Mouse (Mus musculus): Measurements from ENCODE around the gene Stra6.

Stra6 gene

GRCm38 (mm10) chr9:58096629-58097301, 33.2 kb downstream of the Stra6 start:
- no peak for DNase-seq

GRCm38 (mm10) chr9:58099836-58100565, 36.4 kb downstream of the Stra6 start:
- DNase-seq: no peak

- no peak for DNase-seq
These were observed 38.4 kb downstream of the Stra6 start for GRCm38 (mm10) chr9:58102013-58102412.

GRCm38 (mm10) chr9:58103647-58104046, 40.1 kb downstream of the Stra6 start:
- DNase-seq: no peak

DNA sequence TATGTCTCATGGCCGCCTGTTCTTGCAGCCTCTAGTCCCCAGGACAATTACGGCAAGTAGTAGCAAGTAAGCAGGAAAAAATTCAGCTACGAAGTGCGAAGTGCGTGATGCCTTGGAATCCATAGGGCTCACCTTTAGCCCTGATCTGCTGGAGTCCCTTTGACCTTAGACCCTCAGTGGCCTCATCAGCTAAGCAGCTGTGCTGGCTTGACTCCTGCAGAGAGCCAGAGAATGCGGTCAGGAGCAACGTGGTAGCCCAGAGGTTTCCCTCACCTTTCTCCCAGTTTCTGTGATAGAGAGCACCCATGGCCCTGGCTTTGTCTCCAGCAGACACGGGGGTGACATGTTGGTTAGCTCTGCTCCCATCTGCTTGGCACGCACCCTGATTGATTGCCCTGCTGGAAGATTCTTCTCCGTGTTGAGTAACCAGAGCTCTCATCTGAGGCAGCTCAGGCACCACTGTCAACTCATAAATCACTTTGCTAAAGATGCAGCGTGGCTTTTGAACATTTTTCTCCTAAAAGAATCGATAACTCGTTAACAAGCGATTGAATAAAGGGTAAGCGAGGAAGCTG, 42.1 kb downstream of the Stra6 start:
- DNase-seq: no peak

DNA sequence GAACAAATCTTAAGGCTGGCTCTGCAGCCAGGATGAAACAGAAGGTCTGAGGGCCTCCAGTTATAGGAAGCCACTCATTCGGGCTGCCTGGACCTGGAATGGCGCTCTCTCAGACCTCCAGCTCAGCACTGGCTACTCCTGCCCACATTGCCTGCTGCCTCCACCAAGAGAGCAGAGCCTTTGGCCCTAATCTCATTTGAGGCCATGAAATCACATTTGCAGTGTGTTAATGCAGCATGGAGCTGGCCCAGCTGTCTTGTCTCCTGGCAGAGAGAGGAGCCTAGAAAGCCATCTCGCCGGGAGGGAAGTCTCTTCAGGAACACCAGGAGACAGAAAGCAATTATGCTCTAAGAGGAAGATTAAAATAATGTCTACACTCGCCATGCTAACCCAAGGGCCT, 43.9 kb downstream of the Stra6 start:
- no peak for DNase-seq

DNA sequence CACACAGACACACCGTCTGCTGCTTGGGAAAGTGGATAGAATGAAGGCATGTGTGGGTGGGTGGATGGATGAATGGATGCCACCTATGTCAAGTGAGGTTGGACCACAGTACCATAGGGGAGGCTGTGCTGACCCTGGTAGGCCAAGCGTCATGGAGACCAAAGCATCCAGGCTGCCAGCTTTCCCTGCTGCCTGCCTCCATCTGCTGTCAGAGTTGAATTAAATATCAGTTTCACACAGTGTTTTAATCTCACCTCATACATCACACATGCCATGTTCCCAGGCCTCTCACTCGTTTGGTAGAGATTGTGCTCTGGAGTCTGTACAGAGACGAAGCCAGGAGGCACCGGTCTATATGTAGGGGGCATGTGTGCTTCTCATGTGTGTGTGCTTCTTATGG, 47.2 kb downstream of the Stra6 start:
- no peak for DNase-seq

DNA sequence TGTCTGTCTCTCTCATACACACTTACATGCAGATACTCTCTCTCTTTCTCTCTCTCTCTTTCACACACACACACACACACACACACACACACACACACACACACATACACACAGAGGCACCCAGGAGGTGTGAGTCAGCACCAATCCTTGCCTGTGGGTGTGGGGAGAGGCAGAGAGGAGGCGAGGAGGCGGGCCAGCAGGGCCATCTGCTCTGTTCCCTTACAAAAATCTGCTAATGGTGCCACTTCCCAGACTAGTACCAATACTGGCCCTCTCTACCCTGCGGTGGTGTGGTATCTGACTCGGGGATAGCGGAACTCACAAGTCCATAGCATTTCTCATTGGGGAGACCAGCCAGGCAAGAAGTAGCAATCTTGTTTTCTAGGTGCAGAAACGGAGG, 47.8 kb downstream of the Stra6 start:
- peak; percentile 56 for DNase-seq

GRCm38 (mm10) chr9:58112321-58112751, 48.7 kb downstream of the Stra6 start:
- peak; percentile 69 for DNase-seq

DNA sequence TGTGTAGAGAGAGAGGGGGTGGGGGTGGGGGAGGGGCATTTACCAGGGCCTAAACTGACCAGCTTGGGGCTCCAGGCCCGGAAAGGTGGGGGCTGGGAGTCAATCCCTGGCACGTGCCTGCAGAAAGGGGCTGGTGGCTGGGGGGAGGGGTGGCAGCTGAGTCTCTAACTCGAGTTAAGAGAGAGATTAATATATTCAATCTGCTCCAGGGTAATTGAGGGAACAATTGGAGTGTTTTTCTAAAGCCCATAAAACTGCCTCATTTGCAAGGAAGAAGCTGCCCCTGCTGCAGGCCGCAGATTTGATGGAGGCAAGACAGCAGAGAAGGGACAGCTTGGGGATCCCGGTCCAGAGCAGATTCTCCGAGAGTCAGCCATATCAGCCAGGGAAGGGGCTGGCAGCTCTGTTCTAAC, 49.3 kb downstream of the Stra6 start:
- peak; percentile 58 for DNase-seq

DNA sequence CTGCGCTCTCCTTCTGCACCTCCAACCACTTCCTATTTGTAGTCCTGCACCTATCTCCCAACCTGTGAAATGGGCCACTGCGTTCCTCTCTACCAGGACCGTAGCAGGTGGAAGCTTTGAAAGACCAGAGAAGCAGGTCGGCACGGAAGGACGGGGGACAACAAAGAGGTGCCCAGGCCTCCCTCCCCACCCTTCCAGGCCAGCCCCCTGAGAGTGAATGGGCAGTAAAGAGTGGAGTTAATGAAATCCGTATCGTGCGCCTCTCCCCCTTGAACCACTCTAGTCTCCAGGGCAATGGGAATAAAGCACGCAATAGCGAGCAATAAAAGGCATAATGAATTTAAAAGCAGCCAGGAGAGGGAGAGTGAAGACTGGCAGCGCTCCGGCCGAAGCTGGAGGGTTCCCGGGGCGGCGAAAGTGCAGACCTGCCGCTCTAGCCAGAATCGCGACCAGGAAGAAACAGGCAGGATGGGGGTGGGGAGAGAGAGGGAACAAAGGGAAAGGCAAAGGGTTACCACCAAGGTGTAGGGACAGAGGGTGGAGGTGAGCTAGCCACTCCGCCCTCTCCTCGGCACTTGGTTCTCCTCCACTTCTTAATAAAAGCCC, 49.8 kb downstream of the Stra6 start:
- DNase-seq: peak; percentile 38

GRCm38 (mm10) chr9:58114019-58114418, 50.4 kb downstream of the Stra6 start:
- DNase-seq: no peak

DNA sequence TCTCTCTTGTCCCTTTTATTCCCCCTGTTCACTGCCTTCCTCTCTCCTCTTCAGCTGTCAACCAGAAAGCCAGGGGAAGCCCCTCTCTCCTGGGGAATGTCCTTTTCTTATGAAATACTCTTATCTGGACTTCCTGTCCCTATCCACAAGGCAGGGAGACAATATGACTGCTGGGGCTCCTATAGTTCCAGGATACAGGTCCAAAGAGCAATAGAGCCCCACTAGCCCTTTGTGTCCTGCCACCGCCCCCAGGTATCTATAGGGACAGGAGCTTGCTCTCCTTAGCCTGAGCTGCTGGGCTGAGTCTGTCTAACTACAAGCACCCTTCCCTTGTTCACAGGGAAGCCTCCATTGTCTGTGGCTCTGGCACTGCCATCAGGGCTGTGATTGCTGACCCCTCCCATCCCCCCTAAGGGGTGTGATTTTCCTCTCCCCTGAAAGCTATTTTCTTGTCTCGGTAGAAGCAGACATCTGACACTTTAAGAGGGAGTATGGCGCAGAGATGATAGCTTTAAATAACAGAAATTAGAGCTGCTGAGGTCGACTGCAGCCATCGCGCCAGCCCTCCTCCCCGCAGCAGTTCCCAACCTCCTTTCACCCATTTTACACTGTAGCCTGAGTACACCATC, 51.8 kb downstream of the Stra6 start:
- DNase-seq: no peak

- DNase-seq: no peak
These were observed 52.5 kb downstream of the Stra6 start for GRCm38 (mm10) chr9:58116024-58116651.

- DNase-seq: no peak
These were observed 55.1 kb downstream of the Stra6 start, which contains the start of gene Ccdc33 for GRCm38 (mm10) chr9:58118671-58119070. TSS of gene Ccdc33 (minus strand) at chr9:58118823.

DNA sequence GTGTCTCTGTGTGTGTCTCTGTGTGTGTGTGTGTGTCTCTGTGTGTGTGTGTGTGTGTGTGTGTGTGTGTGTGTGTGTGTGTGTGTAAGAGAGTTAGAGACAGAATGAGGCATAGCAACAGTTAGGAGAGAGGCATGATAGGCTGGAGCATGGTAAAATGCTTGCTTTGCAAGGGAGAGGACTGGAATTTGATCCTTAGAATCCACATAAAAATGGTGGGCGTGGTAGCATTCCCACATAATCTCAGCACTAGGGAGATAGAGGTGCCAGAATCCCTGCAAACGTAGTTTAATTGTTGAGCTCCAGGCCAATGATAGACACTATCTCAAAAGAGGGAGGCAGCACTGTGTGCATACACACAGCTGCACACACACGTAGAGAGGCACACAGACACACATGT, 61.5 kb downstream of the Stra6 start:
- DNase-seq: no peak

GRCm38 (mm10) chr9:58125811-58126210, 62.2 kb downstream of the Stra6 start:
- no peak for DNase-seq

DNA sequence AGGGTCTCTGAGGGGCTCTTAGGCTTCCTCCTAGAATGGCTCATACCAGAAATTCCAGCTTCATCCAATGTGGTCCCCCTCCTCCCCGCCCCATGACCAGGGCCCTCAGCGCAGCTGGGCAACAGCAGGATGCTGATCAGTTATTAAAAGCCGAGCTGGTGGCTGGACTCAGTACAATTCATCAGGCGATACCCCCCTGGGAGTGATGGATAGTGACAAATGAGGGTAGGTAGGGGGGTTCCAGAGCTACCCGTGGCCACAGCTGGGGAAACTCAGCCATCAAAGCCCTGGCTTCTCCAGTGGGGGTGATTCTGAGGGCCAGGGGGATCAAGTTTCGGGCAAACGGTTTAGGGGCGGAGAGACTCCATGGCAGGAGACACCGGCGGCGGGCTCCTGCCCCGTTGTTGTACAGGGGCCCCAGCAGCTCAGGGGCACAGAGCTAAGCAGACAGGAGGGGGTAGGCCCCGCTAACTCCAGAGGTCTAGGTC, 65.4 kb downstream of the Stra6 start:
- DNase-seq: no peak

DNA sequence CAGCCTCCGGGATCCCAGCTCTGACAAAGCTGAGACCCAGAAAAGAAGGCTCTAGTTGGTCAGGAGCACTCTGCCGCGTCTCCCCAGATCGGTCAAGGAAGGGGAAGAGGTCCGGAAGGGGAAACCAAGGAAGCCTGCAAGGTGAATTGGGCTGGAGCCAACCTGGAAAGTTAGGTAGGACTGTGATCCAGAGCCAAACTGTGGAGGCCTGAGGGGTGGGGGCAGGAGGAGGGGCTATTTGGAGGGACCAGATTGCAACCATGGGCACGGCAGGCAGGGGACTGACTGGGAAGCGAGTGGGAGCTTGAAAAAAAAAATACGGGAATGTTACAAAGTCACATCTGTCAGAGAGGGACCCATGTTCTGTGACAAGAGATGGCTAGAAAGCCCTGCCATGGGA, 65.9 kb downstream of the Stra6 start:
- no peak for DNase-seq

- no peak for DNase-seq
These were observed 67.3 kb downstream of the Stra6 start for GRCm38 (mm10) chr9:58130909-58131308.

GRCm38 (mm10) chr9:58131735-58132134, 68.1 kb downstream of the Stra6 start:
- no peak for DNase-seq
